Mouse (Mus musculus) monocyte, adult 2 months (primary cell): Measurements from ENCODE around the gene Lypd3.
"Not testable (repeated sequence)": the region's sequence is repeated elsewhere in the genome, so short reads cannot be mapped to it uniquely, and the experiment has no call there.

ENCODE experiments used
- DNase-seq, 2 experiments: peaks; one replicate each; pipeline ENCODE4 v3.0.0; 2022; ENCODE audit warnings: low spot score in 2 of 2, low read depth in 1 of 2

Lypd3 gene

DNA sequence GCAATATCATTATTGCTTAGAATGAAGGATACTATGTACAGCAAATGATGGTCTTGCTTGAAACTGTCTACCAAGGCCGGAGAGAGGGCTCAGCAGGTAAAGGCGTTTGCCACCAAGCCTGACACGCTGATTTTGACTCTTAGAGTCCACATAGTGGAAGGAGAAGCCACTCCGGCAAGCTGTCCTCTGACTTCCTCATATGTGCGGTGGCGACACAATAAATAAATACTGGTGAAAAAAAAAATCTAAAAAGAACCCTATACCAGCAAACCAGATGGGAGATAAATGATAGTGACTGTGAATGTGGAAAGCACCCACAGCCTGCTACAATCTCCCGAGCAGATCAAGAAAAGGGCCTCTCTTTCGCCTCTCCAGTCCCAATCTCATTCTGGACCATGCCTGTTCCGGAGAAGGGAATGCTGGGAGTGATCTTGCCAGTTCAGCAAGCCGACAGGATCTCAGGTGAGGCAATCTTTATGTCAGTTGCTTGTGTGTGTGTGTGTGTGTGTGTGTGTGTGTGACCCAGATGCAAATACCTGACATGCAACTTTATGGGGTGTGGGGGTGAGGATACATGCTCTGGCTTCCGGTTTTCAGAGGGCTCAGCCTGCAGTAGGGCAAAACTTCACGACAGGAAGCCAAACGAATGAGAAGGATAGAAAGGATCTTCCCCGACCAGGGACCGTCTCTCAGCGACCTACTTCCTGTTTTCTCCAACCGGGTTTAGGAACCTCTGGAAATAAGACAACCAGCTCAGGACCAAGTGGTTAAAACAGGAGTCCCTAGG, 25.0 kb downstream of the Lypd3 start:
- DNase-seq: no peak

DNA sequence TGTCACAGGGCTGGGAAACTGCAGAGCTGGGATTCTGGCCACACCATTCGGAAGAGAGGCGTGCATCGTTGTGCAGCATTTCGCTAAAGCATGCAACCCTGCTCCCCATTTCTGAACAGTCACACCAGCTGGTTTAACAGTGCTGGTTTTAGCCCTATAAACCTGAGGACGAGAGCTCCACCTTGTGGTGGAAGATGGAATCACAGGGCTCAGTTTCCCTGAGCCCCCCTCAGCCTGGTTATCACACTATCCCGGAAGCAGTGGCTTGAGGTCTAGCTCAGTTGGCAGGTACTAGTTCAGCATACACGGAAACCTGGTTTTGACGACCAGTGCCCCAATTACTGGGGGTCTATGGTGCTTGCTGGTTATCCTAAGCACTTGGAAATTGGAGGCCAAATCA, 26.2 kb downstream of the Lypd3 start:
- DNase-seq: peak in 1 of 2 experiments; percentile 31

DNA sequence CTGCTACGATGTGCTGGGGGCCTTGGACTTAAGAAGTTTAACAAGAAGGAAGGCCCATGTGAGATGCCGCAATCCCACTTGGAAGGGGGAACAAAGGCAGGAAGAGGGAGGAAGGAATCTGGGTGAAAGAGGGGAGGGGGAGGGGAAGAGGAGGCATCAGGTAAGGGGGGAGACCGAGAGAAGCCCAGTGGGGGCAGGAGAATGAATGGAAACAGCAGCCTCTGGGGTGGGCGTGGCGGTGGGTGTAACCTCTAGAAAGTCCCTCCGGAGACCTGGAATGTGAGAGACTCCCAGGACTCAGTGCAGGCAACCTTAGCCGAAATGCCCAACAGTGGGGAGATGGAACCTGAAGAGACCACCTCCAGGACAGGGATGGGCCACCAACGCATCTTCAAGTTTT, 28.0 kb downstream of the Lypd3 start:
- DNase-seq: no peak

DNA sequence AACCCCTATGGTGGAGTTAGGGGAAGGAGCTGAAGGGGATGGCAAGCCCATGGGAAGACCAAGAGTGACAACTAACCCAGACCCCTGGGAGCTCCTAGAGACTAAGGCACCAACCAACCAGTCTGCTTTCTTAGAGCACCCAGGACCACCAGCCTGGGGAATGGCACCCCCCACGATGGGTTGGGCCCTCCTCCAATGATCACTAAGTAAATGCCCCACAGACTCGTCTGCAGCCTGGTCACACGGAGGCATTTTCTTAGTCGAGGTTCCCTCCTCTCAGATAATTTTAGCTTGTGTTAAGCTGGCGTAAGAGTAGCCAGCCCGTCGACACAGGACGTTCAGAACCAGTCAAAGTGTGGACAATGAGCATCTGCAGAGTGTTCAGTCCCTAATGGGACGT, 28.6 kb downstream of the Lypd3 start:
- no peak for DNase-seq

DNA sequence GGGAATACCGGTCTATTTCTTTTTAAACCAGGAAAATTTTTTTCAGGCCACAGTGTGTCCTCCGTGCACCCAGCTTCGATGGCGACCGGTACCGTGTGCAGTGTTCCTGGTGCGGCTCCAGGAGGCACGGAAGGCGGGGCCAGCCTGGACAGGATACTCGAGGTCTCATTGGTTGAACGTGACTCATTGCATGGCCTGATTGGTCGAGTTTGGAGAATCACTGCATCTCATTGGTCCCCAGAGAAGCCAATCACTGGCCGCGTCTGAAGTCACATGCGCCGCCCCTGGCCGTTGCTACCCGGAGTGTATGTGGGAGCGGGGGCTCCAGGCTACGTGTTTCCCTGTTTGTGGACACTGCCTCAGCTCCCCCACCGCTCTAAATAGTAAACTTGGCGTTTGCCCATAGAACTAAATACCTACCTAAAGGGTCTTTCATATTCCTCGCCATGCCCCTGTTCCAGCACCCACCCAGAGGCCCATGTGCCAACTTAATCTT, 35.6 kb downstream of the Lypd3 start:
- no peak for DNase-seq

DNA sequence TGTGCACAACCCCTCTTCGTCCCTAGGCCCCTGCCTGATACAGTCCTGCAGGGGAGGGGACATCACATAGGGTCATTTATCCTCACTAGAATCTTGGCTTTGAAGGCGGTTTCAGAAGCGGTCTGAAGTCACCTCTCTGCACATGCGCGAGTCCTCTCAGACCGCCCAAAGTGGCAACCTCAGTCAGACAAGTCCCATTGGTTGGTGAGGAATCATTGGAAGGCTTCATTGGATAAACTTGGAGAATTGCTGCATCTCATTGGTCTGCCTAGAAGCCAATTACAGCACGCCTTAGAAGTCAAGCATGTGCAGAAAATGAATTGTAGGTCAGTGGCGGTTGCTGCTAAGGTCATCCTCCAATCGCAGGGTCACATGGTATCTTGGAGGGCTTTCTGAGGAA, 40.2 kb downstream of the Lypd3 start, which contains the start of gene Tex101:
Gene Tex101, minus strand, starts transcription at position 101 of the 400 bp plus-strand sequence.
- no peak for DNase-seq

DNA sequence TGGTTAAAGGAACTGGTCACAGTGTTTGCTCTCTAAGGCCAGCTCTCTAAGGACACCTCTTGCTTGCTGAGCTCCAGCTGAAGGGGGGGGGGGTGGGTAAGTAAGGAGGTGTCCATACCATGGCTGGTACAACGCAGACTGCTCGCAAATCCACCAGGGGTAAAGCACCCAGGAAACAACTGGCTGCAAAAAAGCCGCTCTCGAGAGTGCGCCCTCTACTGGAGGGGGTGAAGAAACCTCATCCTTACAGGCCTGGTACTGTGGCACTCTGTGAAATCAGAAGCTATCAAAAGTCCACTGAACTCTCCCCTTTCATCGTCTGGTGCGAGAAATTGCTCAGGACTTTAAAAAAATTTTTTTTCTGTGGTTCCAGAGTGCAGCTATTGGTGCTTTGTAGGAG, 47.8 kb downstream of the Lypd3 start:
- not testable (repeated sequence) for DNase-seq

DNA sequence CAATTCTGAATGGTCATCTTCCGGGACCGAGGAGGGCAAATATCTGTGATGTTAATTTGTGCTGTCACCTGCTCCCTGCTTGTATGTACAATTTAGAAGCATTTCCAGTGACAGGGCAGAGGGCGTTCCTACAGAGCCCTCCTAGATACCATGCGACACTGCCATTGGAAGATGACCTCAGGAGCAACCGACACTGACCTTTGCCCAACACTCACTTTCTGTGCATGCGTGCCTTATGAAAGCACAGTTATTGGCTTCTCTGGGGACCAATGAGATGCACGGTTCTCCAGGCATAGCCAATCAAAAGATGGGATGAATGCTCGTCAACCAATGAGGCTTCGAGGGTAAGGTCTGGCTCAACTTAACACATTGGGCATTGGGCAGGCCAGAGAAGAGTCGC, 51.2 kb downstream of the Lypd3 start:
- DNase-seq: not testable (repeated sequence)
